Mouse (Mus musculus) testis, adult 2 months (tissue): ENCODE measurements around the gene Cdc34b.

Experiments
- CTCF ChIP-seq: fragments of 200-500 bp; IDR thresholded peaks from 2 replicates; pipeline ENCODE4 v1.5.1; 2012; ENCODE audit warnings: low read depth, mild to moderate bottlenecking, inconsistent platforms, low read length, moderate library complexity; ENCODE audit not compliant: control insufficient read depth, insufficient read depth, insufficient replicate concordance
- POLR2A ChIP-seq: fragments of 200-500 bp; IDR thresholded peaks from 2 replicates; pipeline ENCODE4 v1.6.1; 2012; ENCODE audit warnings: low read depth, mild to moderate bottlenecking, inconsistent platforms, low read length, moderate library complexity; ENCODE audit not compliant: control insufficient read depth

- TF ChIP-seq POLR2A (no peak), CTCF (no peak)
Observed at GRCm38 (mm10) chr11:94774887-94775497, 33.4 kb downstream of the Cdc34b start.
